Mouse (Mus musculus): ENCODE data around the gene Atp5g1. TPM values are rescaled to one million over a fixed set of nuclear protein-coding genes. Genes with fewer than 3 reads are reported as not detected.
A peak's percentile ranks its signal among the peaks of the same experiment; 100 is the strongest.

The Atp5g1 gene
- polyA plus RNA-seq, 1 experiment from 2014 or later, result 610 TPM

DNA sequence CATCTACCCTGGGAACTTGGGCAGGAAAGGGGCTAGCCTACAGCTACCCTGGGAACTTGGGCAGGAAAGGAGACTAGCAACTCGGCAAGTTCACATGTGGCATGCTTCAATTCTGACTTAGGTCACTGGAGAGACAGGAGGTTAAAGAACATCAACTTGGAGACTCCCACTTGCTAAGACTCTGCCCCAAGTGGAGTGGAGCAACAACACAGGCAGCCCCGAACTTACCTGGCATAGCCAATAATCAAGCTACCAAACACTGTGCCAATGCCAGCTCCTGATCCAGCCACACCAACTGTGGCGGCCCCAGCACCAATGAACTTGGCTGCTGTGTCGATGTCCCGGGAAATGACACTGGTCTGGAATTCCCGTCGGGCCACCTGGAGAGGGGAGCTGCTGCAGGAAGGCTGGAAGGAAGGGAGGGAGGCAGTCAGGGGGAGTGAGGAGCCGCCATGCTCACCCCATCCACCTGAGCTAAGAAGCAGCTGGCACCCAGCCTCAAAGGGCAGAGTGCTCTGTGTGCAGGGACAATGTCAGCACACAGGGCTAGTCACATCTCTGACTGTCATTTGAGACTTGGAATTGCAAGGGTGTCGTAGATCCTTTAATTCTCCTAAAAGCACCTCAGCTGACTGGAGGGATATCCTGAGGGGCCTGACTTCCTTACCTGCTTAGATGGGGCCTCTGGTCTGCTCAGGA lies 2.0 kb downstream of the Atp5g1 start:
- DNase-seq (ENCODE audit: low spot score), result no peak

DNA sequence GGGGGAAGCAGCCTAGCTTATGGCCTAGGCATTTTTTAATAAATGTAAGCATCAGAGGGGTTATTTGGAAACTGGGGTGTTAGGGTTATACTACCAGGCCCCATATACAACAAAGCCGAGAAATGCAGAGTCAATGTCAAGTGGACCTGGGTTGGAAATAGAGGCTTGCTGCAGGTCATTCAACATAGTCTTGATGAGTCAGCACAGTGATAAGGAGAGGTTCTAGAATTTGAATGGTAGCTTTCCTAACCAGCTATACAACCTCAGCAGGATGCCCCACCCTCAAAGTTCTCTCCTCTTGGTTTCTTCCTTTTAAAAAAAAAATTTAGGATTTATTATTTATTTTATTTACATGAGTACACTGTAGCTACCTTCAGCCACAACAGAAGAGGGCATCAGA lies 4.5 kb downstream of the Atp5g1 start:
- no peak for DNase-seq (ENCODE audit: low spot score)

DNA sequence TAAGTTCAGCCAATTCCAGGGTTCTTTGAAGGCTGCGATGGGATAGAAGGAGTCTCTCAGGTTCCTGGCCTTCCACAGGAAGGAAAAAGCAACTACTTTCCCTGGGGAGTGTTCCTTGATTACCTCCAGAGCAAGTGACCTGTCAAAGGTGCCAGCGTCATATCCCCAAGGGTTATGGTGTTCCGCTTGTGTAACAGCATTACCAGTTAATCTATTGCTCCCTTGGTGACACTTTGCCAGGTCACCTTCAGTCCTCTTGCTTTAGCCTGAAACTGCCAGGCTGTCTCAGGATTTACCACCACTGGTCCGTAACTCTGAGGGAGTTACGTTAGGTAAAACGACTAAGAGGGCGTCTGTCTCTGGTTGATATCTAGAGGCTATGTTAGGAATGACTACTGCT lies 5.1 kb downstream of the Atp5g1 start:
- no peak for DNase-seq (ENCODE audit: low spot score)

DNA sequence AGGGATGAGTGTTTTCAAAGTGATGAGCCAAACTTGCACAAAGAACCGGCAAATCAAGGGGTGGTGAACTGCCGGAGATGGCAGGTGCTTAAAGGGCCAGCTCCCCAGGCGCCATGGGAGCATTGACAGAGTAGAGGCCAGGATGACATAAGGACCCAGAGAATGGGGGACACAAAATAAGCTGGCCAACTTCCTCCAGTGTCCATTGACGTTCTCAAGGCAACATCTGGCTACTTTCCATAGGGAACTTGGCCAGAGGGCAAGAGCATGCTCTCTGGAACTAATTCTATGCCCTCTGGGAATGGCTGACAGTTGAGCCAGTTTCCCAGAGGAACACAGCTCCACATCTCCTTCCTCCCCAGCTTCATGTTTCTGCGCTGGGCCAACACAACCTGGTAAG lies 7.2 kb downstream of the Atp5g1 start:
- DNase-seq (ENCODE audit: low spot score), result no peak

DNA sequence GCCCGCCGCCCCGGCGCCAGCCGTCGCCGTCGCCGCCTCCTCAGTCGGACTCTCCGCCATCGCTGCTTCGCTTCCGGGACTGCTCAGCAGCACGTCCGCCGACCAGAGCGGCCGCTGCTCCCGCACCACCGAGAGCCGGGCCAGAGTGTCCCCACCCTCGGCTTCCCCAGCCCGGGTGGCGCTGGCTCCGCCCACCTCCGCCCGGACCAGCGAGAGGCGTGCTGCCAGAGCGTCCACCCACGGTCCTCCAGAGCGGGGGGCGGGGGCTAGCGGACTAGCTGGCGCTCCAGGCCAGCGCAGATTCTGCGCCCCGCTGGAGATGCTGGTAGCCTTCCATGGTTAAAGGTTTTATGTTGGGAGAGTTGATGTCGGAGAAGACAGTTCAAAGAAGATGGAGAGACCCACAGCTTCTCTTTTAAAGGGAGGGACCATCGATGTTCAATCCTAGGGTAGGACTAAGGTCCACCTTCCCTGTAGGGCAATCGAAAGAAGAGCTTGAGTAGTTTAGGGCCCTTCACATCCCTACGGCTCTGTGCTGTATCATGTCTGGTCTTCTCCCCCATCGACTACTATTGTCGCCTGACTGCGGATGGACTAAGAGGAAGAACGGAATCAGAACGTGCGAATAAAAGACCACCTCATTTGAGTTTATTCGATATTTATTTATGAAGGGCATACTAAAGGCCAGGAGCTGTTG lies 10.1 kb downstream of the Atp5g1 start, which contains the start of gene Ube2z:
Gene Ube2z, minus strand, starts transcription at position 174 of the 697 bp plus-strand sequence.
- DNase-seq (ENCODE audit: low spot score), result peak; percentile 90

DNA sequence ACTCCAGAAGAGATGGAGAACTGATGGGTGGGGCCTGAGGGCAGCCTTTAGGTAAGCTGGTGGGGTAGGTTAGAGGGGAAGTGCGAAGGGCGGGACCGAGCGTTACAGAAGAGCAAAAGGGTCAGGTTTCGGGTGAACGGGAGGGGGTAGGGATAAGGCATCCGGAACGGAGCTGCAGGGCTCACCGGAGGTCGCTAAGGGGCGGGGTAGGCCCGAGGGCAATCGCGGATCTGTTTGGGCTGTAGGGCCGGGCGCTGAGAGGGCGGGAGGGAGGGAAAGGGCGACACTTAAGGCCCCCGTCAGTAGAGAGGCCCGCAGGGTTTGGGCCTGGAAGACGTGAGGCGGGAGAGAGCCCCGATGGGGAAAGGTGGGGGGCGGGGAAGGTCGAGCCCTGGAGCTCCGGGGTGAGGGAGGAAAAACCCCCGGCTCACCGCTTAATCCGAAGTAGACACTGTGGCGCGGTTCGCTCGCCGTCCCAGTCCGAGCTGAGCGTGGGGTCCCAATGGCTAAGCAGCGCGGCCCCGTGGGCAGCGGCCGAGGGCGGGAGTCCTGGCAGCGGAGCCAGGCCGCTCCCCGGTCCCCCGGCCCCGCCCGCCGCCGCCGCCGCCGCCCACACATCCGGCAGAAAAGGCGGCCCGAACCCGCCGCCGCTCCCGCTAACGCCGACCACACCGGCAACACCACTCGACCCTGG lies 10.8 kb downstream of the Atp5g1 start:
- DNase-seq (ENCODE audit: low spot score), result peak; percentile 51

DNA sequence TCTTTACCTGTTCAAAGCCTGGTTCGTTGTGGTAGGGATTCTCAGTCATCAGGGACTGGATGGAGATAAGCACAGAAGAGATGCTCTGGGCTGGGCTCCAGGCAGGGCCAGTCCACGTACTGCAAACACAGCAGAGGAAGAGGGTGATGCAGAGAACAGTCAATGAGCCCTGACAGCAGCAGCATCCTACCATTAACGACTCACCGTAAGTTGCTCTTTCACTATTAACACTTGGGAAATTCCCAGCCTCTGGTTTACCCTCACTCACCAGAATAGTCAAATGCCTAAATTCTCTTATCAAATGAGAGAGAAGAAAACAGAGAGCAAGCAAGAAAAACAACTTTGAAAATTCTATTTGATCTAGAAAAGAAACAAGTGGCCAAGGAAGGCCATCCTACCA lies 17.2 kb downstream of the Atp5g1 start:
- no peak for DNase-seq (ENCODE audit: low spot score)

DNA sequence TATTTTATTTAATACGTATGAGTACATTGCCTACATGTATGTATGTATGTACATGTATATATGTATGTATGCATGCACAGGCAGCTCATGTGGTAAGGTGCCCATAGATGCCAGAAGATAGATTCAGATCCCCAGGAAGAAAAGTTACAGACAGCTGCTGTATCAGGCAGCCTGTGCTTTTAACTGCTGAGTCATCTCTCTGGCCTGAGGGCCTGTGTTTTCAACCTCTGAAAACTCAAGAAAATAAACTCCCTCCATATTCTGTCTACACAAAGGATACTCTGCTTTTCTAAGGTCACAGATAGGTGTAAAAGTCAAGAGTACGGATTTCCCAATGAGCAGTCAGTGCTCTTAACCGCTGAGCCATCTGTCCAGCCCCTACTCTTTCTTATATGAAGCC lies 24.6 kb downstream of the Atp5g1 start:
- DNase-seq (ENCODE audit: low spot score), result no peak

DNA sequence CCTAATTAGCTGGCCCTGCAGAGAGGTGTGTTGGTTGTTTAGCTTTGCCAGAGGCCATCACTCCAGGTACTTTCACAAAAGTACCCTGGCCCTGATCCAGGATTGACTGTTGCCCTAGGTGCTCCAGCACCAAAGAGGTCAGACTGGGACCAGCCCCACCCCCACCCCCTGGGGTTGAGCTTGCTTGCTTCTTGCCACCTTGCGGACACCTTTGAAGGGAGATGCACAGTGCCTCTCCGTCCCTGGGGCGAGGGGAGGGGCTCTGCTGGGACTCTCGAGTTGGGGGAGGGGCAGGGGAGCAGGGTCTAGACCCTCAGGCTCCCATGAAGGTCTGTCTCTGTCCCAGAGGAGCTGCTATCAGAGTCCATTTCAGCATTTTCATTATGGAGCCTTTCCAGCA lies 25.5 kb downstream of the Atp5g1 start:
- no peak for DNase-seq (ENCODE audit: low spot score)

DNA sequence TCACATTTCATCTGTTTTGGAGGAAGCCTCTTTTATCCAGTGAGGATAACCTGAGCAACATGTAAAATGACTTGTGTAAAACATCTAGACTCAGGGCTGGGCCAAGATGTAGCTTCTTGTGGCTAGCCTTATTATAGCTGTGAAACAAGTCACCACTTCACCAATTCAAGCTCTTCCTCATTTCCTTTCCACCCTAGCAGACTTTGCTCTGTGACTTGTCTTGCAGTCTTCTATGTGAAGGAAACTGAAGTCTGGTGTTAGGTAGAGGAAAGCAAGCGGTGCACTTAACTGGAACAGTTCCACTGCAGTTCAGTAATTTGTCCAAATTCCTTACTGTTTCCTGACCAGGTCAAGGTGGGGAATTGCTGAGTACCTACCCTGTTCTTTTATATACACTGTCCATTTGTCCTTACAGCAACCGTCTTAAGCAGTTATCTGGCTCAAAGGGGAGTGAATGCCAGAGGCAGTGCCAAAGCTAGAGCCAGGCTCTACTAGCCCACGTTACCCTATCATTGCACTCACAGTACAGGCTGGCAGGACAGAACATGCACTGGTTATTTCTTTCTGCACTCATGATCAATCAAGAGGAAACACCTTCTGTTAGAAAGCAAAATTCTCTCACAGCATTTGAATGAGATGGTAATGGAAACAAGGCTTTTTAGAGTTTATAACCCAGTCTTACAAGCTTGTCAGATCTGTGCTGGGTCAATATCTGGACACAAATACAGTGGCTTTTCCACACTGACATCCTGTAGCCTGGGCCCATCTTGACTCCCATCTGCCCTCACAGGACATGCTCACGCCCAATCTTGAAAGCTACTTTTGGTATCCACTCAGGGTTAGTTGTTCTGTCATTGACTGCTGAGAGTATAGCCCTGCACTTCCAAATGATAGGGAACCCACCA lies 27.7 kb downstream of the Atp5g1 start:
- DNase-seq (ENCODE audit: low spot score), result no peak

DNA sequence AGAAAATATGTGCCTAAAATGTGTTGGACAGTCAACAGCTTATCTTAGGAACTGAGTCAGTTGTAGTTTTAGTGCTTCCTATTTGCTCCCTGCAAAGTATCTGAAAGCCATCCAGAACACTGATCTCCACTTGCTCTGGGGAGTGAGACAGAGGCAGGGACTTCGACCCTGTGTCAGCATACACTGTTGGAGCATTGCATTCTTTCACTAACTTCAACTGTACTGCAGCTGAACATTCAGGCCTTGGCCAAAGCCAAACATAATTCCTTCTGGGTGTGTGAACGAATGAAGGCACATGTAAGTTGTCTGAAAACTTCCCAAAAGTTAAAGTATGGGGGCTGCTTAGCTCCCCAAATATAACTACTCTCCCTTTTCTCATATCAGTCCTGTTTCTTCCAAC lies 28.7 kb downstream of the Atp5g1 start:
- DNase-seq (ENCODE audit: low spot score), result no peak

DNA sequence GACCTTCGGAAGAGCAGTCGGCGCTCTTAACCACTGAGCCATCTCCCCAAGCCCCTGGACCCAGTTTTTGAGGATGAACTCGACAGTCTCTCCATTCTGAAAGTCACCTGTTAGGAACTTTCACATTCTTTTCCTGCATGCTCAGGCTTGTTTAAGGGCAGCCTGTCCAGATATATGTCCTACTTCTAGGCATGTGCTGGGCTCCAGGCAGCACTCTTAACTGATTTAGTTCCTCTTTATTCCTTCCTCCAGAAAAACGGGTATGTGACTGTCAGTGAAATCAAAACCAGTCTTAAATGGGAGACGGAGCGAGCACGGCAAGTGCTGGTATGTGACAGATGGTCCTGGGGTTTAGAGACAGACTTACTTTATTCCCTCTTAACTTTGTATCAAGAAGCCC lies 29.4 kb downstream of the Atp5g1 start:
- no peak for DNase-seq (ENCODE audit: low spot score)

DNA sequence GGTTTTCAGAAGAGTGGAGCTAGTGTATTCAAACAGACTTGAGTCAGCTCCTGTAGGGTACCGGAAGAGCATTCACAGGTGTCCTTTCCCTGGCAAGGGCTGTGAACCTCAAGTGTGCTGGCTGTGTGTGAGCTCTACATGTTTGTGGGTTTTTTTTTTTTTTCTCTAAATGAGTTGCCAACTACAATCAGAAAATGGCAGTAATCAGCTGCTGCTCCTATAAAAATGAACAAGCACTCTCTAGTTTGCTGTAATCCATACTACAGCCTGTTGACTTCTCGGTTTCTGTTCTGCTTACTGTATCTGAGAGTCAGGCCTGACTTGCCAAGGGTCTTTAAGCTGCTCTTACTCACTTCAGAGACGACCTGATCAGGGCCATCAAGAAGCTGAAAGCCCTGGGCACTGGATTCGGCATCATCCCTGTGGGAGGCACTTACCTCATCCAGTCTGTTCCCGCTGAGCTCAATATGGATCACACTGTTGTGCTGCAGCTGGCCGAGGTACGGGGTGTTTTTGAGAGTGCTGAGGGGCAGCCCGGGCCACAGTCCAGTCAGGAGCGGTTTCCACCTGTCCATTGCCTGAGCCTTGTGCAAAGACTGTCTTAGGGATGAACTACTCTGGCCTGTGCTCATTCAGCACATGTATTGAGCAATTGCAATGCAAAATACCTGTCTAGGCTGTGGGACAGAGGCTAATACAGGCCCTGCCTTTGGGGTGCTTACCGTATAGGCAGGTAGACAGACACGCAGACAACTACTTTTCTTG lies 30.5 kb downstream of the Atp5g1 start:
- no peak for DNase-seq (ENCODE audit: low spot score)

DNA sequence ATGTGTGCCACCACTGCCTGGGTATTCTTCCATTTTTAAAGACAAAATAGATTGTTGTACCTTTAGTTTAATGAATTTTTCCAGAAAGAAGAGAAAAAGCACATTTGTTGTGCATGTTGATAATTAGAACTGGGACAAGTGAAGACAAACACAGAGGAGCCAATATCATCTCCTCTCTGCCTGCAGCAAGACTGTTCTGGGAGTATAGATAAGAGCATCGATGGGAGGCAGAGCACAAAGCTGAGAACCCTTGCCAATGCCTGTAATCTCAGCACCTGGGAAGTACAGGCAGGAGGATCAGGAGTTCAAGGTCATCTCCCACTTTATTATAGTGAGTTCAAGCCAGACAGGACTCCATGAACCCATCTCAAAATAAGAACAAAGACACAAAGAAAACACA lies 36.9 kb downstream of the Atp5g1 start:
- DNase-seq (ENCODE audit: low spot score), result no peak

DNA sequence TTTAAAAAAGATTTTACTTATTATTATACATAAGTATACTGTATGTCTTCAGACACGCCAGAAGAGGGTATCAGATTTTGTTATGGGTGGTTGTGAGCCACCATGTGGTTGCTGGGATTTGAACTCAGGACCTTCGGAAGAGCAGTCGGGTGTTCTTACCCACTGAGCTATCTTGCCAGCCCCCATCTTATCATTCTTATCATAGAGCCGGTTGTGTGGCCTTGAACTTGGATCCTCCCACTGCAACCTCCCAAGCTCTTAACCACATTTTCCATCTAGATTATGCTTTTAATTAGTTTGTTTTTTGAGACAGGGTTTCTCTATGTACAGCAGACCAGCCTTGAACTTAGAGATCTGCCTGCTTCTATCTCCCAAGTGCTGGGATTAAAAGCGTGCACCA lies 38.0 kb downstream of the Atp5g1 start:
- DNase-seq (ENCODE audit: low spot score), result no peak

DNA sequence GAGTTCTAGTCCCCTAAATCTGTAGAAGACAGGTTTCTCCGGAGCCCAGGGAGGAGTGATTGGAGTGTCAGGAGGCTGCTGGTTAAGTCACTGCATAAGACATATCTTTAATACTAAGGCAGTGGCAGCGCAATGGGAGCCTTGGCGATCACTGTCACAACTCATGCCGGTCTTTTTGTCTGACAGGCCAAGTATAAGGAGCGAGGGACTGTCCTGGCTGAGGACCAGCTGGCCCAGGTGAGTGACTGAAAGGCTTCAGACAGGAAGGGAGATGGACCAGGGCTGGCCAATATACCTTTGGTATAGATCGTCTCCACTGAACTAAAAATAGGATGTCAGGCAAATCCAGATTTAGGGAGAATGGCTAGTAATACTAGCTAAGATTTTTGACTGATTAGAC lies 40.3 kb downstream of the Atp5g1 start:
- DNase-seq (ENCODE audit: low spot score), result no peak

DNA sequence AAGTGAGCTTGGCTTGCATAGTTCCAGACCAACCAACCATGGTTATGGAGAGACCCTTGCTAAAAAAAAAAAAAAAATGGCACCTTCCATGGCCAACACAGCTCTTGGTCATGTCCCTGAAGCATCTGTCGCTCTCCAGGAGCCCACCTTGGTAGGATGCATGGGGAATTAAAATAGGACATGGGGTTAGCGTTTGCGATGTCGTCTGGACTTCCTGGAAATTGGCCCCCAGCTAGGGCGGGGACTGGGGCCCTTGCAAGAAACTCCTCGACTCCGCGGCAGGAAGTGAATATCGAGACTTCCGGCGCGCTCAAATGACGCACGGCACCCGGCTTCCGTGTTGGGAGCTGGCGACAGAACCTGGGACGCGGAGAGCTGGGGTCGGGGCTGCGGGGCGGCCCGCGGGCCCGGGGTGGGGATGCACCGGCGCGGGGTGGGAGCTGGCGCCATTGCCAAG lies 40.8 kb downstream of the Atp5g1 start, which contains the start of gene Snf8:
Gene Snf8, plus strand, starts transcription at position 290 of the 457 bp plus-strand sequence.
- peak; percentile 94 for DNase-seq (ENCODE audit: low spot score)

DNA sequence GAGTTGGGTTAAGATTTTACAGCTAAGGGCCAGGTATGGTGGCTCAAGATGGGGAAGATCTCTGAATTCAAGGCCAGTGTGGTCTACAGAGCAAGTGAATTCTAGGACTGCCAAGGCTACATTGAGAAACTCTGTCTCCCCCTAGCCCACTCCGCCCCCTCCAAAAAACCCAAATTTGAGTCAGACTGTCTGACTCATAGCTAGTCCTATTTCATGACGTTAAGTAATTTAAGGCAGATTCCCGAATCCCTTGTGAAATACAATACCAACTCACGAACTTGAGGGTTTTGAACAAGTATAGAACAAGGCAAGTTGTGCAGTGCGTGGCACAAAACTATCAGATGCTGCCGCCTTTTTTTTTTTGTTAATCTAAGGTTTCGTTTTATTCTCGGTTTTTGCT lies 41.4 kb downstream of the Atp5g1 start:
- DNase-seq (ENCODE audit: low spot score), result no peak

DNA sequence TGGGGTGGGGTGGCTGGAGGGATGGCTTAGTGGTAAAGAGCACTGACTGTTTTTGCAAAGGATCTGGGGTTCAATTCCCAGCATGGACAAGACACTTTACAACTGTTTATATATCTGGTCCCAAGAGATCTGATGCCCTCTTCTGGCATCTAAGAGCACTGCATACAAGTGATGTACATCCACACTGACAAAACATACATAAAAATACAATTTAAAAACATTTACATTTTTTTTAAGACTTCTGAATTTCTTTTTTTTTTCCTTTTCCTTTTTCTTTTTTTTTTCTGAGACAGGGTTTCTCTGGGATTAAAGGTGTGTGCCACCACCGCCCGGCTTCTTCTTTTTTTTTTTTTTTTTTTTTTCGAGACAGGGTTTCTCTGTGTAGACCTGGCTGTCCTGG lies 42.2 kb downstream of the Atp5g1 start:
- no peak for DNase-seq (ENCODE audit: low spot score)

DNA sequence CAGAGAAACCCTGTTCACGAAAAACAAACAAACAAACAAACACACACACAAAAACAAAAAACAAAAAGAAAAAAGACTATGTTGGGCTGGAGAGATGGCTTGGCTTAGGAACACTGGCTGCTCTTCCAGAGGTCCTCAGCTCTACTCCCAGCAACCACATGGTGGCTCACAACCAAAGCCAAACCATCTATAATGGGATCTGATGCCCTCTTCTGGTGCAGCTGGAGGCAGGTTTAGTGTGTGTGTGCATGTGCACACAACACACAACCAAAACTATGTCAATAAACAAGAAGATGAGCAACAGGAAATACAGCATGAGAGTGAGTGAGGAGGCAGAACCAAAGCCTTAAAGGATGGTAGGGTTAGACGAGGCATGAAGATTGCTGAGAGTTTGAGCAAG lies 43.8 kb downstream of the Atp5g1 start:
- DNase-seq (ENCODE audit: low spot score), result no peak

DNA sequence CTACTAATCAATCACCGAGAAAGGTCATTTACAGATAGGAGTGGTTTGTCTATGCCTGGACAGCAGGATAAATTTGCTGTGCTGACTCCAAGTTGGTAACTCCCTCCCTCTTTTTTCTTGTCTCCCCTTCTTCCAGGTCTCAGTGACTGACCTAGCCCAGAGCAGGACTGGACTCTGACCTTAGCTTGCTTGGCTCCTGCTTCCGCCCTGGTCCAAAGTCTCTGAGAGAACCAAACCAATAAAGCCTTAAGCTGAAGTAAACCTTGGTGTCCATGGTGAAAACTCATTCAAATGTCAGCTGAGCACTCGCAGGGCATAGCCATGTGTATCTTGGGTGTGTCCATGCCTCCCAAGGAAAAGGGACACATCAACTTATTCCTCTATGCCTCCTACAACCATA lies 44.9 kb downstream of the Atp5g1 start:
- DNase-seq (ENCODE audit: low spot score), result no peak
